Mouse (Mus musculus): ENCODE data around the gene Spock1. TPM values are rescaled to one million over a fixed set of nuclear protein-coding genes. Genes with fewer than 3 reads are reported as not detected.

Spock1 gene
- total RNA-seq (2017), result not detected in 2 replicates

- ATAC-seq (ENCODE audit: extremely low read depth, insufficient number of reproducible peaks, low FRiP score, poor library complexity, severe bottlenecking), result no peak
These were observed at the start of gene Spock1 for GRCm38 (mm10) chr13:57908266-57908582. TSS of gene Spock1 (minus strand) at chr13:57908332.

GRCm38 (mm10) chr13:57950091-57950490 is 42.0 kb upstream of the Spock1 start:
- ATAC-seq (ENCODE audit: extremely low read depth, insufficient number of reproducible peaks, low FRiP score, poor library complexity, severe bottlenecking), result no peak

- no peak for ATAC-seq (ENCODE audit: extremely low read depth, insufficient number of reproducible peaks, low FRiP score, poor library complexity, severe bottlenecking)
These were observed 41.4 kb upstream of the Spock1 start for GRCm38 (mm10) chr13:57949513-57949912.

- ATAC-seq (ENCODE audit: extremely low read depth, insufficient number of reproducible peaks, low FRiP score, poor library complexity, severe bottlenecking), result no peak
These were observed 37.1 kb upstream of the Spock1 start for GRCm38 (mm10) chr13:57945197-57945596.

- no peak for ATAC-seq (ENCODE audit: extremely low read depth, insufficient number of reproducible peaks, low FRiP score, poor library complexity, severe bottlenecking)
These were observed 36.3 kb upstream of the Spock1 start for GRCm38 (mm10) chr13:57944434-57944833.

- no peak for ATAC-seq (ENCODE audit: extremely low read depth, insufficient number of reproducible peaks, low FRiP score, poor library complexity, severe bottlenecking)
These were observed 35.8 kb upstream of the Spock1 start for GRCm38 (mm10) chr13:57943900-57944299.

- no peak for ATAC-seq (ENCODE audit: extremely low read depth, insufficient number of reproducible peaks, low FRiP score, poor library complexity, severe bottlenecking)
These were observed 29.5 kb upstream of the Spock1 start for GRCm38 (mm10) chr13:57937463-57938229.

- ATAC-seq (ENCODE audit: extremely low read depth, insufficient number of reproducible peaks, low FRiP score, poor library complexity, severe bottlenecking), result no peak
These were observed 23.9 kb upstream of the Spock1 start for GRCm38 (mm10) chr13:57931998-57932397.

- ATAC-seq (ENCODE audit: extremely low read depth, insufficient number of reproducible peaks, low FRiP score, poor library complexity, severe bottlenecking), result no peak
These were observed 23.2 kb upstream of the Spock1 start for GRCm38 (mm10) chr13:57931376-57931775.

GRCm38 (mm10) chr13:57930720-57931119 is 22.6 kb upstream of the Spock1 start:
- ATAC-seq (ENCODE audit: extremely low read depth, insufficient number of reproducible peaks, low FRiP score, poor library complexity, severe bottlenecking), result no peak

GRCm38 (mm10) chr13:57930283-57930682 is 22.2 kb upstream of the Spock1 start:
- ATAC-seq (ENCODE audit: extremely low read depth, insufficient number of reproducible peaks, low FRiP score, poor library complexity, severe bottlenecking), result no peak

GRCm38 (mm10) chr13:57919947-57920346 is 11.8 kb upstream of the Spock1 start:
- ATAC-seq (ENCODE audit: extremely low read depth, insufficient number of reproducible peaks, low FRiP score, poor library complexity, severe bottlenecking), result no peak

GRCm38 (mm10) chr13:57911171-57911570 is 3.0 kb upstream of the Spock1 start:
- no peak for ATAC-seq (ENCODE audit: extremely low read depth, insufficient number of reproducible peaks, low FRiP score, poor library complexity, severe bottlenecking)

GRCm38 (mm10) chr13:57907428-57908265 is 485 bp downstream of the Spock1 start:
- no peak for ATAC-seq (ENCODE audit: extremely low read depth, insufficient number of reproducible peaks, low FRiP score, poor library complexity, severe bottlenecking)

GRCm38 (mm10) chr13:57894597-57894996 is 13.5 kb downstream of the Spock1 start:
- ATAC-seq (ENCODE audit: extremely low read depth, insufficient number of reproducible peaks, low FRiP score, poor library complexity, severe bottlenecking), result no peak

- no peak for ATAC-seq (ENCODE audit: extremely low read depth, insufficient number of reproducible peaks, low FRiP score, poor library complexity, severe bottlenecking)
These were observed 18.4 kb downstream of the Spock1 start for GRCm38 (mm10) chr13:57889708-57890107.

GRCm38 (mm10) chr13:57889050-57889449 is 19.1 kb downstream of the Spock1 start:
- ATAC-seq (ENCODE audit: extremely low read depth, insufficient number of reproducible peaks, low FRiP score, poor library complexity, severe bottlenecking), result no peak

- ATAC-seq (ENCODE audit: extremely low read depth, insufficient number of reproducible peaks, low FRiP score, poor library complexity, severe bottlenecking), result no peak
These were observed 28.3 kb downstream of the Spock1 start for GRCm38 (mm10) chr13:57879817-57880216.

GRCm38 (mm10) chr13:57878797-57879196 is 29.3 kb downstream of the Spock1 start:
- ATAC-seq (ENCODE audit: extremely low read depth, insufficient number of reproducible peaks, low FRiP score, poor library complexity, severe bottlenecking), result no peak

- no peak for ATAC-seq (ENCODE audit: extremely low read depth, insufficient number of reproducible peaks, low FRiP score, poor library complexity, severe bottlenecking)
These were observed 30.4 kb downstream of the Spock1 start for GRCm38 (mm10) chr13:57877782-57878181.

All from neutrophil, adult 5-6 weeks (primary cell).